Mouse (Mus musculus) limb, embryonic 14.5 days (tissue): ENCODE results near the gene Ezh1. TPM values are rescaled to one million over a fixed set of nuclear protein-coding genes. Genes with fewer than 3 reads are reported as not detected.

ENCODE experiments used
- ATAC-seq: fragments of 200-750 bp; cut with Nextera tagmentation; 2 replicates; pipeline ENCODE4 v1.8.0; 2017; ENCODE audit warnings: low read depth, moderate number of reproducible peaks, moderate TSS enrichment; ENCODE audit not compliant: low FRiP score
- DNase-seq: peaks from one replicate; pipeline ENCODE4 v3.0.0-alpha.2; 2015; ENCODE audit warnings: low spot score
- H3K27ac ChIP-seq: fragments of 300-500 bp; sonication (generic); replicated peaks from 2 replicates; pipeline ENCODE4 v1.5.1; 2014; ENCODE audit warnings: low read depth, mild to moderate bottlenecking, low read length, moderate library complexity, mixed read lengths
- H3K27me3 ChIP-seq: fragments of 300-500 bp; sonication (generic); 2 replicates; pipeline ENCODE4 v1.6.1; 2014; ENCODE audit warnings: low read length, mixed read lengths; ENCODE audit not compliant: control insufficient read depth, insufficient read depth
- H3K36me3 ChIP-seq: fragments of 300-500 bp; sonication (generic); 2 replicates; pipeline ENCODE4 v1.6.1; 2014; ENCODE audit warnings: mild to moderate bottlenecking, low read length, moderate library complexity, mixed read lengths; ENCODE audit not compliant: control insufficient read depth, insufficient read depth
- H3K4me1 ChIP-seq: fragments of 300-500 bp; sonication (generic); 2 replicates; pipeline ENCODE4 v1.6.1; 2014; ENCODE audit warnings: antibody characterized with exemption, low read length, mixed read lengths; ENCODE audit not compliant: control insufficient read depth, insufficient read depth
- H3K4me2 ChIP-seq: fragments of 300-500 bp; sonication (generic); replicated peaks from 2 replicates; pipeline ENCODE4 v1.6.1; 2014; ENCODE audit warnings: low read depth, mild to moderate bottlenecking, low read length, moderate library complexity; ENCODE audit not compliant: severe bottlenecking
- H3K4me3 ChIP-seq: fragments of 300-500 bp; sonication (generic); replicated peaks from 2 replicates; pipeline ENCODE4 v1.5.1; 2014; ENCODE audit warnings: low read length
- H3K9ac ChIP-seq: fragments of 300-500 bp; sonication (generic); 2 replicates; pipeline ENCODE4 v1.6.1; 2014; ENCODE audit warnings: mild to moderate bottlenecking, low read depth, low read length, moderate library complexity; ENCODE audit not compliant: severe bottlenecking
- H3K9me3 ChIP-seq: fragments of 300-500 bp; sonication (generic); 2 replicates; pipeline ENCODE4 v1.6.1; 2016; ENCODE audit warnings: low read length; ENCODE audit not compliant: control insufficient read depth
- POLR2A ChIP-seq: fragments of 200-500 bp; IDR thresholded peaks from 2 replicates; pipeline ENCODE4 v1.8.0; 2012; ENCODE audit warnings: inconsistent platforms, mild to moderate bottlenecking, moderate library complexity, borderline replicate concordance; ENCODE audit not compliant: insufficient read depth, insufficient read length; ENCODE audit errors: extremely low read depth
- WGBS: fragments of 180-500 bp; shearing (Covaris S2); extraction: QIAGEN DNeasy Blood & Tissue Kit; methylation state at CpG from one replicate; pipeline ENCODE4 v1.1.7; 2014; 5-methylcytosine and 5-hydroxymethylcytosine counted together
- polyA plus RNA-seq, 2 experiments: library from polyadenylated mRNA; depleted of rRNA in 1 of 2; stranded (reverse) in 1 of 2; unstranded in 1 of 2; fragments of >200 nt; fragmentation: Nextera tagmentation in 1 of 2; extraction: Ambion mirVana in 1 of 2; gene quantifications; 2 replicates each; pipeline versions ENCODE4 v1.2.1 to v1.2.3; 2012 to 2014

Gene Ezh1
- polyA plus RNA-seq, 2 experiments = 14.4 to 28.4 TPM

GRCm38 (mm10) chr11:101175636-101176116 lies 50.6 kb downstream of the Ezh1 start:
- H3K36me3 ChIP-seq = no peaks in the 10 kb centered on the region
- DNase-seq = no peak
- no peaks in the 10 kb centered on the region for H3K9me3 ChIP-seq
- peaks cover 44% of the 10 kb centered on the region for H3K27me3 ChIP-seq
- 11% methylated on average over 11 of the region's 11 CpGs for WGBS
- TF ChIP-seq POLR2A = no peak
- H3K4me1 ChIP-seq = peaks cover 25% of the 10 kb centered on the region
- no peak overlapping the region for H3K27ac ChIP-seq
- peak overlapping the region; percentile 45 for H3K4me2 ChIP-seq
- no peak overlapping the region for H3K9ac ChIP-seq
- no peak for ATAC-seq
- peak overlapping the region; percentile 24 for H3K4me3 ChIP-seq

- Histone ChIP-seq H3K4me2 (peak within 1 kb of the TSS; percentile 80), H3K27me3 (peaks cover 49% of the 10 kb centered on the region), H3K36me3 (no peaks in the 10 kb centered on the region), H3K9me3 (no peaks in the 10 kb centered on the region), H3K4me1 (peaks cover 27% of the 10 kb centered on the region), H3K4me3 (peak within 1 kb of the TSS; percentile 35), H3K27ac (no peak within 1 kb of the TSS), H3K9ac (peak within 1 kb of the TSS; percentile 41; the same call in 1 of the 2 replicates)
- DNase-seq (no peak), ATAC-seq (no peak)
- WGBS = 19% methylated on average over 14 of the region's 14 CpGs
- TF ChIP-seq POLR2A = no peak
Observed at GRCm38 (mm10) chr11:101174851-101175628, 51.2 kb downstream of the Ezh1 start, which contains the start of gene Ccr10. Ccr10 (minus strand) TSS chr11:101175443.

GRCm38 (mm10) chr11:101174389-101174745 lies 51.9 kb downstream of the Ezh1 start:
- Histone ChIP-seq H3K9ac (peak overlapping the region; percentile 41; the same call in 1 of the 2 replicates), H3K36me3 (no peaks in the 10 kb centered on the region), H3K4me2 (peak overlapping the region; percentile 80), H3K27me3 (peaks cover 56% of the 10 kb centered on the region), H3K27ac (no peak overlapping the region), H3K4me3 (peak overlapping the region; percentile 35), H3K9me3 (no peaks in the 10 kb centered on the region), H3K4me1 (peaks cover 33% of the 10 kb centered on the region)
- TF ChIP-seq POLR2A = no peak
- DNase-seq (no peak), ATAC-seq (no peak)
- 25% methylated on average over 9 of the region's 9 CpGs for WGBS

- peak overlapping the region; percentile 80 for H3K4me2 ChIP-seq
- no peaks in the 10 kb centered on the region for H3K9me3 ChIP-seq
- peak overlapping the region; percentile 45 for H3K9ac ChIP-seq
- peaks cover 34% of the 10 kb centered on the region for H3K4me1 ChIP-seq
- ATAC-seq (peak; percentile 38; the same call in 1 of the 2 replicates), DNase-seq (peak; percentile 63)
- 2% methylated on average over 58 of the region's 61 CpGs for whole genome bisulfite sequencing
- H3K4me3 ChIP-seq = peak overlapping the region; percentile 35
- H3K27me3 ChIP-seq = peaks cover 61% of the 10 kb centered on the region
- no peak for TF ChIP-seq POLR2A
- H3K36me3 ChIP-seq = no peaks in the 10 kb centered on the region
- H3K27ac ChIP-seq = no peak overlapping the region
Observed at GRCm38 (mm10) chr11:101173631-101174388, 52.5 kb downstream of the Ezh1 start.

- Histone ChIP-seq H3K4me1 (peaks cover 34% of the 10 kb centered on the region), H3K4me3 (peak overlapping the region; percentile 35), H3K4me2 (peak overlapping the region; percentile 80), H3K9me3 (no peaks in the 10 kb centered on the region), H3K36me3 (no peaks in the 10 kb centered on the region), H3K27me3 (peaks cover 62% of the 10 kb centered on the region), H3K9ac (no peak overlapping the region), H3K27ac (no peak overlapping the region)
- DNase-seq (no peak), ATAC-seq (no peak)
- TF ChIP-seq POLR2A = no peak
- 7% methylated on average over 11 of the region's 11 CpGs for WGBS
Observed at GRCm38 (mm10) chr11:101173112-101173511, 53.2 kb downstream of the Ezh1 start.
